Mouse (Mus musculus) cerebellum, adult 18-20 months (tissue): ENCODE measurements at regions not wholly inside any gene's neighbourhood (a gene's known extent, or its start where the extent isn't known, plus 50 kb on each side); places are given as distances from the start of the nearest gene placed in this dataset.

Experiments
- DNase-seq, 2 experiments: peaks; one replicate each; pipeline ENCODE4 v3.0.0; 2021

DNA sequence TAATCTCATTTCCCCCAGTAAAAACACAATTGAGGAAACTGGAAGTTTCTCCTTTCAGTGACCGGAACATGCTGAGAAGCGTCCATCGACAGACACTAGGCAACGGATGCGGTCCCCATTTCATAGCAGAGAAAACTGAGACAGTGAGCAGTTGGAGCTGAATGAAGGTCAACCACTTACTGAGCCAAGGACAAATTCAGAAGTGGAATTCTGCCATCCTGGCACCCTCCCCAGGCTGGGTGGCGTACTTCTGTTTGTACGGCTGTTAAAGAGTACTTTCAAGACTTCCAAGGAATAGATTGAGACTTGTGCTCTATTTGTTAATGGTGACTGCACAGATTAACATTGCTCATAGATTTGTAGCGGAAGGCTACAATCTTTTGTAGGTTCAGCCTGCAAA lies 54.2 kb upstream of the Bhlhe40 start:
- DNase-seq: peak; percentile 16

DNA sequence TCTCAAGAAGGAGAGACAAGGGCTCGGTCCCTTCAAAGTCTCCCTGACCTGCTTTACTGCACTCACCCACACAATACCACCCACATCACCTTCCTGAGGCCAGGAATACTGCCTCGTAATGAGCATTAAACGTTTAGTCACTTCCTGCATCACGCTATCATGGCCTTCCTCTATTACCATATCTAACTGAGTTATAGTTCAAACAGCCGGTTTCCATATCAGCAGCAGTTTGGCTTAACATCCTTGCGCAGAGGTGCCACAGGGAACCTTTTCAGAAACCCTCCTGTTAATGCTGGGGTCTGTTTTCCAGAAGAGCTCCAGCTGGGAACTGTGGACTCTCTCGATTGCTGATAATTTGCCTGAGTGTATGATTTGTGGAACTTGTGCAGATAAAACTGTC lies 52.1 kb upstream of the Bhlhe40 start:
- DNase-seq: no peak
